Mouse (Mus musculus) gastrocnemius, adult 8-10 months (tissue): ENCODE results near the gene Pmpcb. TPM values are rescaled to one million over a fixed set of nuclear protein-coding genes. Genes with fewer than 3 reads are reported as not detected.

Experiments used
- DNase-seq, 2 experiments: peaks; one replicate each; pipeline ENCODE4 v3.0.0; 2022; ENCODE audit warnings: low spot score in 2 of 2
- total RNA-seq, 4 experiments: library from RNA; stranded (reverse); gene quantifications; 2 replicates each; pipeline ENCODE4 v1.2.4; 2022

Pmpcb gene
- total RNA-seq, 4 experiments from 2014 or later: 92.6 to 114 (median 104) TPM

DNA sequence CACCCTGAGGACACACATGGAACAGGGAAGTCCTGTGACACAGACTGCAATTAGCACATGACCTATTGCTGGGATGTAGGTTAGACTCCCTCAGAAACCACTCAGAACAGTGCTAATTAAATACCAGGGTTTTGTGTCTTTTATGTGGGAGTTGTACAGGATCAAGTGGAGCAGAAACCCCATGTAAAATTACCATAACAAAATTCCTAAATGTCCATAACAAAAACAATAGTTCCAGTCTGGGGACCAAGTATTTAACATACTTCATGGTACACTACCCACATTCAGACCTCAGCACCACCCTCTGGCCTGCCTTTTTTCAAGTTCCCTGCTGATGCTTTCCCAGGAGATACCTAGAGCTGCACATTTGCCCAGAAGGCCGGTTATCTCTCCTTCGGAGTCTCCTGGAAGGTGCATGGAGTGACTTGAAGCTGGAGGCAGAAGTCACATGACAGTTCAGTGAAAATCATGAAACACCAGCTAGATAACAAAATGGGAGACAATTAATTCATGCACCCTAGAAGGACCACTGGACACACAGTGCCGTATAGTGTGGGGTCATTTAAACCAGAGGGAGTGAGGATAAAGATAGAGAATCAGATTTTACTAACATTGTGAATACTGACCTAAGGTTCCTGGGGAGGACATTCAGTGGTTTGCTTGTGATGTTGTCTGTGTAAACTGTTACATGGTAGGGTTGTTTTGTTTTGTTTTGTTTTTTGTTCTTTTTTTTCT lies 4.6 kb upstream of the Pmpcb start:
- DNase-seq: no peak

DNA sequence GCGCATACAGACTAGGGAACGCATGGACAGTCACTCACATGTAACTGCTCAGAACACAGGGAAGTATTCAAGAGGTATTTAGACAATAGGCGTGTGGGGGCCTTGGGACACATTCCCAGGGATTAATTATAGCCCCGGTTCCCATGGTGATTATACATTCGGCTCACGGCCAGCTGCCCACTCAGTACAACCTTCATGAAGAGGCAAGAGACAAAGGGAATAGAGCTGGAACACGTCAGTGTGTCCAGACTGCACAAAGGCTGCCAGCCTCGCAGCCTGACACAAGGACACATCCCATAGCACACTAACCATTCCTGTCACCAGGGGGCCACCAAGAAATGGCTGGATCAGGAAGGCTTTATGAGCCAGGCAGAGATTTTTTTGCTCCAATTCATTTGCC lies 4.0 kb upstream of the Pmpcb start:
- DNase-seq: no peak

DNA sequence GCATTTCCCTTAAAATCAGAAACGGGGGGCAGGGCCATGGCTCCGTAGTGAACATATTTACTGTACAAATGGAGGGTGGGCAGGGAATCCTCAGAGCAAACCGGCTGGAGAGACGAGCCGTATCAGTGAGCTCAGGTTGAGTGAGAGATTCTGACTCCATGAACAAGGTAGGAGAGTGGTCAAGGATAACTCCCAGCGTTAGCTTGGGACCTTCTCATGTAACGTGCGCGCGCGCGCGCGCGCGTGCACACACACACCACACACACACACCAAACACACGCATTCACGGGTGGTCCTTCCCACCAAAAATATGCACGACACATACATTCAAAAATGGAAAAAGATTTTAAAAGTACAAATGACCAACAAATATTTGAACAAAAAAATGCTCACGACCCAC lies 1.8 kb upstream of the Pmpcb start:
- DNase-seq: no peak

DNA sequence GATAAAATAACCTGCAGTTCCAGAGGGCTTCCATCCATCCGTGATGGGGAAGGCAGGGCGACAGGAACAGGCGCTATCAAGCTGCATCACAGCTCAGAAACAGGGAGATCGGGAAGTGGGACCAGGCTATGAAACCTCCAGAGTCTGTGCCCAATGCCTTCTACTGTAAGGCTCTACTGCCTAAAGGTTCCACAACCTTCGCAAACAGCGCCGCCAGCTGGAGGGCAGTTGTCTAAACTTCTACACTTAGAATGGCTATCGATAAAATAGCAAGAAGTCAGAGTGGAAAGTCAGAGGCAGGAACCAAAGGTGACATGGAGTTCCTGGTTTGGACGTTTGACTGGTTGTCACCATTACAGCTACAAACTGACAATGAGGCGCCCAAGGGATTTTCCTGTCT lies 1.4 kb upstream of the Pmpcb start:
- peak; percentile 26 to 50 for DNase-seq

DNA sequence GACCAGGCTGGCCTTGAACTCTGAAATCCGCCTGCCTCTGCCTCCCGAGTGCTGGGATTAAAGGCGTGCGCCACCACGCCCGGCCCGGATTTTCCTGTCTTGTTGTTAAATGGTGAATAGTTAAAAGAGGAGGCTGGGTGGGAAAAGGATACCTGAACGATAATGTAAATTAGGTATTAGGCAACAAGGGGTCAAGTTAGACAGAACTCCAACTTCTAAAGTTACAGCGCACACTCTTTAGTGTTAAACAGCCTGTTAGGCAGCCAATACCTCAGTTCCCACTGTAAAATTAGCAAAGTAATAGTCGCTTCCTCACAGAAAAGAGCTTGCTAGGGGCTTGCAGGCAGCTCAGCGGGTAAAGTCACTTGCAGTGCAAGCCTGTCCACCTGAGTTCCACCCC lies 895 bp upstream of the Pmpcb start:
- DNase-seq: no peak

DNA sequence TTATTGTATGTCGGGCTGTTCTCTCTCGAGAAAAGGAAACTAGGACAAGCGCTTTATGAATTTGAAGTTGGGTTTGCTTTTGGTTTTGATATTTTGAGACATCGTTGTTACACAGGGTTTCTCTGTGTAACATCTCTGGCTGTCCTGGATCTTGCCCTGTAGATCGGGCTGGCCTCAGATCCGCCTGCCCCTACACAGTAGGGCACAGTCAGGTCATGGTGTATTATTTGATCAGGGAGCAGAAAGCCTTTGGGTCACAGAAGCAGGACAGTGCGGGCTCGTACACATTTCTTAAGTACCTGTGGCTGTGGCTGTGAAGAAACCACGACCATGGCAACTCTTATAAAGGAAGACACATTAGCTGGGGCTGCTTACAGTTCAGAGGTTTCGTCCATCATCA lies 679 bp downstream of the Pmpcb start:
- no peak for DNase-seq

DNA sequence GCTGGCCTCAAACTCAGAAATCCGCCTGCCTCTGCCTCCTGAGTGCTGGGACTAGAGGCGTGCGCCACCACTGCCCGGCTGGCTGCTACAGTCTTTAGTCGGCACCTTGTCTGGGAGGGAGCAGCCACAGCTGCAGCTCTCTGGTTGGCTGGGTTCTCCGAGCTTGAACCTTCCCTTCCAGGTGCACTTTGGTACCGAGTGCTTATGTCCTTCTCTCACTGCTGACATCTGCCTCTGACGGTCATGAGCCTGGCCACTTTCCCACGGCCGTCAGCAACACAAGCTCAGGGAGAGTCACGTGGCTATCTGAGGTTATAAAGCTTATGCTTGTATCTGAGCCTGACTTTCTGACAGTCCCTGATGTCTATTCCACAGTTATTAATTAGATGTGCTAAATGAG lies 2.2 kb downstream of the Pmpcb start:
- no peak for DNase-seq

DNA sequence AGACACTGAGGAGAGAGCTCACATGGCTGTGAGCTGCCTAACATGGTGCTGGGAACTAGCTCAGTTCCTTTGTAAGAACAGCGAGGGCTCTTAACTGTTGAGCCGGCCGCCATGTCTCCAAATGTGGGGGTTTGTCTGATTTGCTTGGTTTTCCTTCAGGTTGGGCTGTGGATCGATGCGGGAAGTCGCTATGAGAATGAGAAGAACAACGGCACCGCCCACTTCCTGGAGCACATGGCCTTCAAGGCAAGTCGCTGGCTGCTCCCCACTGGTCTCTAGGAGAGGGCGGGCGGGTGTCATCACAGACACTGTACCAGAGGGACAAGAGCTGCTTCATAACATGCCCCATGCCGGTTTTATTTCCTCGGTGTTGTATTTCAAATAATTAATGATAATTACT lies 2.9 kb downstream of the Pmpcb start:
- no peak for DNase-seq

DNA sequence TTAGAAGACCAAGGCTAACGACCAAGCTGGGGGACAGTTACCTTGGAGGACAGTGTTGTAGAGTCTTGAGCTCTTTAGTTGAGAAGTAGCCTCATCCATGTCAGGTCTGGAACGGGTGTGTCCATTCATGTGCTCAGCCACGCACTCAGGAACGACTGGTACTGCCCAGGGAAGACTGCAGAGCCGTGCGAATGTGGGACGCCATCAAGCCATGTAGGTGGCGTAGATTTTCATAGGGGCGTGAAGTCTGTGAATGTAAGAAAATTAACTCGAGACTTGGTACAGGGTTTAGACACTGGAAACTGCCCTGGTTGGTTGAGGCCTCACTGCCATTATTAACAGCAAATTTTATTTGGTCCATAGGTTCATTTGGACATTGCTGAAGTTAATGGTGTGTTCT lies 6.7 kb downstream of the Pmpcb start:
- no peak for DNase-seq

DNA sequence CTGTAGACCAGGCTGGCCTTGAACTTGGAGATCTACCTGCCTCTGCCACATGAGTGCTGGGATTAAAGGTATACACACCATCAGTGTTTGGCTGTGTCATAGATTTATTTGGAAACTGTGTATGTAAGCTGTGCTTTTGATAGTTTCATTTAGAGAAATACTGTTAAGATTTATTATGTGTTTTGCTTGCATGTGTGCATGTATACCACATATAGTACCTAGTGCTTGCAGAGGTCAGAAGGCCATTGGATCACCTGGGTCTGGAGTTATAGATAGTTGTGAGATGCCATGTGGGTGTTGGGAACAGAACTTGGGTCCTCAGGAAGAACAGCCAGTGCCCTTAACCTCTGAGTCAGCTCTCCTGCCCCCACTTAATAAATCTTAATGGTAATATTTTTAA lies 7.7 kb downstream of the Pmpcb start:
- DNase-seq: no peak

DNA sequence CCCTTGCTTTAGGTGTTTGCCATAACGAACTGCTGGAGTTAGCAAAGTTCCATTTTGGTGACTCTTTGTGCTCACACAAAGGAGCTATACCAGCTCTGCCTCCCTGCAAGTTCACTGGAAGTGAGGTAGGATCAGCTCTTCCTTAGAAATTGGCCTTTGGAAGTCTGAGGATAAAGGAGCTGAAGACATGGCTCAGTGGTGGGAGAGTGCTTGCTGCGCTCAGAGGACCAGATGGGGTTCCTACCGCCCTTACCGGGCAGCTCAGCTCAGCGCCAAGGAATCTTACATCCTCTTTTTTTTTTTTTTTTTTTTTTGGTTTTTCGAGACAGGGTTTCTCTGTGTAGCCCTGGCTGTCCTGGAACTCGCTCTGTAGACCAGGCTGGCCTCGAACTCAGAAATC lies 9.0 kb downstream of the Pmpcb start:
- no peak for DNase-seq

DNA sequence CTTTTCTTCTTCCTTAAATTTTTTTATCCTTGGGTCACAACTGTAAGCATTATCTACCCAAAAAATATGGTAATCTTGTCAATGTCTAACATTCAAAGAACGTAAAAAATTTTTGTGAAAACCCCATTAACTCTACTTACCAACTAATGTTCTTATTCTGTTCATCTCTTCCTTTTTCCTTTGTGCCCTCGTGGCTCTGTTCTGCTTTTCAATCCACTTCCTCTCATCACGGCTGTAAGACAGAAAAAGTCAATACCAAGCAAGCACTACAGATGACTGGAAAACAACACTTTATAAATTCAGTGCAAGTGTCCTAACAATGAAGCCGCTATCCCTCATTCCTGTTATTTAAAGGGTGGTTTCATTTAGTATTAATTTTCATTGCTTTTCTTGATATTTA lies 31.6 kb downstream of the Pmpcb start:
- DNase-seq: no peak

DNA sequence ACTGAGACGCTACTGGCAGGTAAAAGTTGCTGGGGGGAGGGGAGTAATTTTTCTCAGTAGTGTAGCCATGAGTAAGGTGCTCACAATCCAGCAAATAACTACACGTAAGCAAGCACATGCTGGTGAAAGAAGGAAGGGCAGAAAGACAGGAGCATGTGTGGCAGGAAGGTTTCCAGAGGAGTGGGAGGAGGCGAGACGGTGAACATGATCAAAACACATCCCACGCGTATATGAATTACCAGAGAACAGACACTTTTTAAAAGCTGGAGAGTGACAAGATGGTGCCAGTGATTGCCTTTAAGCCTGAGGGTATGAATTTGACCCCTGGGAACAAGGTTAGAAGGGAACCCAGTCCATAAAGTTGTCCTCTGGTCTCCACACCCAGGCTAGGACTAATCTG lies 32.9 kb downstream of the Pmpcb start:
- no peak for DNase-seq

DNA sequence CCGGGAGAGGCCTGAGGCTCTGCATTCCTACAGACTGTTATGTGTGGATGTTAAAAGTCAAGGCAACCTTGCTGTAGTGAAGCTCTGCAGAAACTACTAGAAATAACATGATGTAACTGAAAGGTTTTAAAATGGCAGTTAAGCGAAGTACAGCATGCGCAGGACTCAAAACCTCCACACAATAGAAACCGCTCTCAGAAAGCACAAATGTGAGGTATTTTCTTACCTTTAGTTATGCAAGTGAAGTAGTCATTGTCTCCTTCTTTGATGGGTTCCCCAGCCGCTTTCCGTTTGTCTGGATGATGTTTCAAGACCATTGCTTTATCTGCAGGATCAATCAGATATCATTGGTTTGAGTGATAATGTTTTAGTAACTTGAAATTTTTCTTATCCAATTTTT lies 39.5 kb downstream of the Pmpcb start:
- no peak for DNase-seq

DNA sequence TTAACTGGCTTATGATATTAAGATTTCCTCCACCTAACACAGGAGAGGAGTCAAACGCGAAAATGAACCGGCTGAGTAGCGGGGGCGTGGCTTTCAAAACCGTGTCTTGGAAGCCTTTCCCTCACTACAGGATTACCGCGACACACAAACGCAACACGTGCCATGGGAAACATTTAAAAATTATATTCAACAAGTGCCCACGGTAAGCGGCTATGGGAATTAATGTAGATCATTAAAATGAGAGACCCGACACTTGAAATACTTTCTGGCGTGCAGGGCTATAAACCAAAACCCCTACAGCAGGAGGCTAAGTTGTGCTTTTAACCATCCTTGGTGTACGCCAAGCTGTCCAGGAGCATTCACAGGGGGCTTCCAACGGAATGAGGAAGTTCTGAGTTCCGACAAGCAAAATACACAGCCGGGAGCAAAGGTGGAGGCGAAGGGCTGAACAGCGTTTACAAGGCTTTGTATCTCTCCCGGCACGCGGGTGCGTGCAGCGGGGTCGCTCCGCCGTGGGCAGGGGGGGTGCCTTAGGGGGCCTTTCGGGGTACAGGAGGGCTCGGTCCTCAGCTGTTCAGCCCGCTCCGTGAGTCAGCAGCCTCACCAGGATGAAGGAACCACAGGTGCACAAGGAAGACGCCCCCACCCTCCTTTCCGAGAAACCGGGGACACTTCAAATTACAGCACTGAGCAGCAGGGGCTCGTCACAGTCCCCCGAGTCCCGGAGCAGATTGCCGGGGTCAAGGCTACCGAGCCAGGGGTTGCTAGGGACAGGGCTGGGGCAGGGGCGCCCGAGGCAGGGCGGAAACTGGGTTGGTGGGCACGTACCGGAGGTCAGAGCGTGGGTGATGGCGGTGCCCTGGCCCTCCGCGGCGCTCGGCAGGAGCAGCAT lies 47.5 kb downstream of the Pmpcb start:
- no peak for DNase-seq

DNA sequence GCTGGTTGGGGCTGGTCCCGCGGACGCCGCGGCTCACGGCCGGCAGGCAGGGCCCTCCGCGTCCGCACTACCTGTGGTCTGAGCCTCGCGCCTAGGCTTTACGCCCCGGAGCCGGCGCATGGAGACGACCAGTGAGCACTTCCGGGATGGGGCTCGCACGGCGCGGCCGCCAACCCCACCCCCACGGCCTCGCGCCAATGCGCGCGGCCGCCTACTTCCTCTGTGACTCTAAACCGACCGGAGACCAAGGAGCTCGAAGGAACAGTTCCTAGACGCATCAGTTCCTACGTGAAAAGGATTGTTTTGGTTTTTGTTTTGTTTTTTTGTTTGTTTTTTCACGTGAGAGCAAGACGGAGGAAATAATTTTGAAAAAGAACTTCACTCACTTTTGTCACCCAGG lies 48.1 kb downstream of the Pmpcb start, which contains the start of the genes Dnajc2 and Psmc2:
TSS of gene Dnajc2 (minus strand) at position 199 of the 400 bp plus-strand sequence.
TSS of gene Psmc2 (plus strand) at position 231 of the 400 bp plus-strand sequence.
- peak; percentile 82 to 88 for DNase-seq

DNA sequence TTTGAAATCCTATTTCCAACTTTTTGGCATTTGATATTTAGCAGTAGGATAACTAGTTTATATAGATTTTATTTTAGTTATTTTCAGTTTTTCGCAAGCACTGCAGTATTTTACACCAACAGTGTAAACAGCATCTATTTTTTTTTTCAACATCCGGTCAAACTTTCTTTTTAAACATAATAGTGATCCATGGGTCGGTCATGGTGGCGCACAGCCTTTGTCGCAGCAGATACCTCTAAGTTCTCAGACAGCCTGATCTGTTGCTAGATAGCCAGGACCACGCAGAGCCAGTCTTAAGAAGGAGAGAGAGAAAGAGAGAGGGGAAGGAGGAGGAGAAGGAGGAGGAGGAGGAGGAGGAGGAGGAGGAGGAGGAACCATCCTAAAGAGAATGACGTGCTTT lies 48.8 kb downstream of the Pmpcb start:
- no peak for DNase-seq

DNA sequence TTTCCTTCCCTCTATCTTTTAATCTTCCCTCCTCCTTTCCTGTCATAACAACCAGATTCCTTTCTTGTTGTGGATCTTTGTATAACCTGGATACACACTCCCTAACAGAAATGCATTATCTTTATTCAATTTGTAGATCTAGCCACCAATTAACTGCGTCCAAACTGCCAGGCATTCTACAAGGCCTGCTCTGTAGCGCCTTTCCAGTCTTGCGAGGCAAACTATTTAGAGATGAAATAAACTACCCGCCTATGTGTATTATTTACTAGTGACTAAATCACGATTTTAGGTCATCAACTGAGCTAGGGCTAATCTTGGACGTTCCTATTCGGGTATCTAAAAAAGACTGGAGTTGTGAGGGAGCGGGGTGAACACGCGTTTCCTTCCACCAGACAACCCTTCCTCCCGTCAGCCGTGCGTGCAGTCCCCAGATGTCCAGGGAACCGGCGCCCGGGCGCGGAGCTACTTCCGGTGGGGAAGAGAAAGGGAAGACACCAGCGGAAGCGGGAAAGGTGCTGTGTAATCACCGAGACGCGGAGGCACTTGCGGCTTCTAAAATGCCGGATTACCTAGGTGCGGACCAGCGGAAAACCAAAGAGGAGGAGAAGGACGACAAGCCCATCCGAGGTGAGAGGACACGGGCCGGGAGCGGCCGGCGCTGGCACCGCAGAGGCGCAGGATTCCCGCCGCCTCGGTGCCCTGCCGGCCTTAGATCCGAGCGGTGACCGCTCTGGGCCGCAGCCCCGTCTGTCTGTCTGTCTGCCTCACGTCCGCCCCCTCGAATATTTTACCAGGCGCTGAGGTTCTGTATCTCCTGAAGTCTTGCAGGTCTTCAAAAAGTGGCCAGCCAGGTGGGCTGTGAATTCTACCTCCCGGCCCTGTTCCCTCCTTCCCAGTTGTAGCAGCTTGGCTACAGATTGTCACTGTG lies 49.6 kb downstream of the Pmpcb start:
- DNase-seq: peak; percentile 77 to 83

DNA sequence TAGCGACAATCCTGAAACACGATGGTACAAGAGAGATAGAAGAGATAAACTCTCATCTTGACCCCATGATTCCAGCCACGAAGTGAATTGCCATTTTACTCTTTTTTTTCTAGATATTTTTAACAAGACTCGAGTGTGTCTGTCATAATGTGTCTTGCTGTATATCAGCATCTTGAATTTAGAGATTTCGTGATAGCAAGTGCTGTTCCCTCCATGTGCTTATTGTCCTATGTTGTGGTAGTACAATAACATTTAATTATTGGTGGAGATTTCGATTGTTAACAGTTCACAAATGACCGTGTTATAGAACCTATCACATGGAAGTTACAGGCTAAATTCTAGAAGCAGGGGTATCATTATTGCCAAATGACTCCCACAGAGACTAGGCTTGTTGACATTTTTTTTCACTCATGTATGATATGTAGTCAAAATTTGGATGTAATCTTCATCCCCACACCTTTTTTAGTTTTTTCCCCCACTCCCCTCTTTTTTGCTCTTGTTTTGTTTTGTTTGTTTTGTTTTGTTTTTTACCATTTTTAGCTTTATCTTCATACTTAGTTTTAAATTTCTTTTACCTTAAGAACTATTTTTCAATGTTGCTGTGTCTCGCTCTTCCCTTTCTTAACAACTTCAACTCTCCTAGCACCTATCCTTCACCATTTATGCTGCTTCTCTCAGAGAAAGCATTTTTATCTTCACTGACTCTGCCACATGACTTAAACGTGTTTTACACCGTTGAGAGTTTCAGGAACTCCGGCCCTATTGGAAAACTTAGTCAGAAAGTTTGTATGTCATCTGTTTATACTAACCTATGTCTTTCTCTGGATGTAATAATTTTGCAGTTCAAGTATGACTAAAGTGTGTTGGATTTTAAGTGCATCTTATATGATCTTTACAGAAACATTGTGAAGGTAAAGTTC lies 50.5 kb downstream of the Pmpcb start:
- DNase-seq: no peak

DNA sequence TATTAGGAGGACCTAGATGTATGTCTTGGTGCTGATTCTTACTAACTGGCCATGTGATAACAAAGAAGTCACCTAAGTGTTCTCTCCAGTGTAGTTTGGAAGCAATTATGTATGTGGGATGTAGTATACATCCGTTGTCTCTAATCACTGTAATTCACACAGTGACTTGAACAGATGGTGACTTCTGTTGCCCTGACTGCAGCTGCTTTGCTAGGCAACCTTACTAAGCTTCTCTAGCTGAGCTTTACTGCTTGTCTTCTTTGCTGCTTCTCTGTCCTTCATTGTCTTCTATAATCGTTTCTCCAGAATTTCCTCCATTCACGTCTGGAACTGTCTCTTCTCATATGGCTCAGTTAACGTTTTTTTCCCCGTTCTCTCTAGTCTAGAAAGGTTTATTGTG lies 52.1 kb downstream of the Pmpcb start:
- no peak for DNase-seq

DNA sequence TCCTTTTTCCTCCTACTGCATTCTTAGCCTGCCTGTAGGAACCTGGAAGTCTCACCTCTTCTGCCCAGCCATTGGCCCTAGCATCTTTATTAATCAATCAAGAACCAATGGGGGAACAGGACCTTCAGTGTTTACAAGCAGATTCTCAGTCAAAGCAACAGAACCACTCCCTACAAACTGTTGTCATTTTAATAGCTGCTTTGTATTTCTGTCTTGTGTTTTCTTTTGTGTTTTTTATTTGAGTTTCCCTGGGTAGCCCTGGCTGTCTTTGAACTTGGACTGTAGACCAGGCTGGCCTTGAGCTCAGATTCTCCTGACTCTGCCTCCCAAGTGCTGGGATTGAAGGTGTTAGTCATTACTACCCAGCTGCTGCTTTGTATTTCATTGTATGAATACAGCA lies 55.2 kb downstream of the Pmpcb start:
- DNase-seq: no peak
